Mouse (Mus musculus): ENCODE measurements at regions not wholly inside any gene's neighbourhood (a gene's known extent, or its start where the extent isn't known, plus 50 kb on each side); places are given as distances from the start of the nearest gene placed in this dataset.

- TF ChIP-seq GATA1 (IDR thresholded peaks at IDR 0.05; ENCODE audit: low read length) (no peak), TAL1 (IDR thresholded peaks at IDR 0.05; ENCODE audit: low read length) (no peak)
These were observed 569.4 kb upstream of the Nox3 start for GRCm38 (mm10) chr17:4265471-4265870.
